In genomic region chrX:74426256-74426655, GRCm38 (mm10) we compare ENCODE assay signal across 16 mouse cellular contexts. TPM values are rescaled to one million over a fixed set of nuclear protein-coding genes. Genes with fewer than 3 reads are reported as not detected.
DNase-seq lines count a peak whose midpoint lies in the region; ATAC-seq and TF ChIP-seq lines count a peak whose summit lies in the region.
"Had no signal": no experiment of that assay in that cellular context is flagged by ENCODE, and none has a peak within 500 bp of the region (broad histone marks: within the 10 kb centered on the region; RNA-seq: fewer than 3 reads in every experiment).

No protein-coding gene starts in this region.

- no peak for ATAC-seq in liver, postnatal 0 days
- ATAC-seq: forebrain, embryonic 15.5 days had no signal

- peak overlapping the region; percentile 55 for H3K9ac ChIP-seq in liver, postnatal 0 days (replicated peaks)
- H3K9ac ChIP-seq: forebrain, embryonic 15.5 days; lung, embryonic 15.5 days; neural tube, embryonic 15.5 days had no signal

- peak; percentile 5 for DNase-seq in lung, postnatal 36 days
- no peak for DNase-seq in lung, adult 2 months
- no peak for DNase-seq in liver, postnatal 0 days
- no peak for DNase-seq in ovary, postnatal 10 days (ENCODE audit: low spot score)
- no peak for DNase-seq in layer of hippocampus, adult 9-10 months (ENCODE audit: low spot score)
- no peak for DNase-seq in thymus, postnatal 0 days (ENCODE audit: low spot score)
- DNase-seq: cerebellum, adult 2 months; gastrocnemius, postnatal 10 days; kidney, adult 8-10 months; kidney, postnatal 4 days; left cerebral cortex, postnatal 4 days had no signal

- 41% methylated on average over 1 of the region's 1 CpGs for WGBS in lung, adult 2 months
- WGBS in bone marrow, adult 2 months, result 23% methylated on average over 1 of the region's 1 CpGs
- WGBS in liver, postnatal 0 days (ENCODE audit: insufficient replicate concordance), result 15% methylated on average over 1 of the region's 1 CpGs

- H3K4me1 ChIP-seq in lung, adult 2 months (ENCODE audit: control insufficient read depth, insufficient read depth, low read length), result peaks cover 10% of the 10 kb centered on the region
- H3K4me1 ChIP-seq in bone marrow, adult 2 months (ENCODE audit: control insufficient read depth, insufficient read depth, low read length), result peaks cover 3% of the 10 kb centered on the region; the same call in 1 of the 2 replicates
- H3K4me1 ChIP-seq in liver, postnatal 0 days (ENCODE audit: insufficient read depth), result peaks cover 5% of the 10 kb centered on the region
- H3K4me1 ChIP-seq: heart, embryonic 10.5 days; lung, embryonic 15.5 days had no signal

- no peaks in the 10 kb centered on the region for H3K27me3 ChIP-seq in liver, postnatal 0 days (ENCODE audit: insufficient read depth, low read length)
- H3K27me3 ChIP-seq: forebrain, embryonic 15.5 days; lung, embryonic 15.5 days; neural tube, embryonic 15.5 days had no signal

- peak overlapping the region; percentile 80 for H3K4me2 ChIP-seq in liver, postnatal 0 days (ENCODE audit: low read depth, low read length)
- H3K4me2 ChIP-seq: forebrain, embryonic 15.5 days; lung, embryonic 15.5 days; neural tube, embryonic 15.5 days had no signal

- H3K36me3 ChIP-seq in liver, postnatal 0 days (replicated peaks; ENCODE audit: insufficient read depth, low read length), result no peaks in the 10 kb centered on the region; the same call in 1 of the 2 replicates
- H3K36me3 ChIP-seq: forebrain, embryonic 15.5 days; heart, embryonic 10.5 days; lung, embryonic 15.5 days; neural tube, embryonic 15.5 days had no signal

- no peak for TF ChIP-seq CTCF in lung, adult 2 months (IDR thresholded peaks at IDR 0.05; ENCODE audit: insufficient read depth, low read length)
- no peak for TF ChIP-seq CTCF in bone marrow, adult 2 months (IDR thresholded peaks at IDR 0.05; ENCODE audit: control insufficient read depth, insufficient read depth, low read length)
- no peak for TF ChIP-seq CTCF in liver, postnatal 0 days (IDR thresholded peaks at IDR 0.05; ENCODE audit: low read depth)

- no peak overlapping the region for H3K27ac ChIP-seq in bone marrow, adult 2 months (ENCODE audit: control insufficient read depth, insufficient read depth, low read depth, low read length, poor library complexity)
- peak overlapping the region; percentile 86 for H3K27ac ChIP-seq in liver, postnatal 0 days (ENCODE audit: low read depth)
- H3K27ac ChIP-seq: forebrain, embryonic 15.5 days; heart, embryonic 10.5 days; lung, embryonic 15.5 days; neural tube, embryonic 15.5 days had no signal

- TF ChIP-seq POLR2A in lung, adult 2 months (IDR thresholded peaks at IDR 0.05; ENCODE audit: borderline replicate concordance, extremely low read depth, low read depth, low read length), result no peak
- TF ChIP-seq POLR2A in bone marrow, adult 2 months (IDR thresholded peaks at IDR 0.05; ENCODE audit: borderline replicate concordance, control insufficient read depth, low read depth, low read length), result no peak

- TF ChIP-seq EP300 in liver, postnatal 0 days (IDR thresholded peaks at IDR 0.05; ENCODE audit: low read depth), result no peak

- H3K9me3 ChIP-seq in liver, postnatal 0 days (ENCODE audit: low read length), result no peaks in the 10 kb centered on the region
- H3K9me3 ChIP-seq: forebrain, embryonic 15.5 days; heart, embryonic 10.5 days; lung, embryonic 15.5 days; neural tube, embryonic 15.5 days had no signal

- no peak overlapping the region for H3K4me3 ChIP-seq in lung, adult 2 months (replicated peaks; ENCODE audit: extremely low read depth, low read depth, low read length)
- peak overlapping the region; percentile 59 for H3K4me3 ChIP-seq in bone marrow, adult 2 months (replicated peaks; ENCODE audit: control insufficient read depth, low read depth, low read length)
- peak overlapping the region; percentile 61 for H3K4me3 ChIP-seq in liver, postnatal 0 days (ENCODE audit: low read depth, low read length)
- H3K4me3 ChIP-seq: forebrain, embryonic 15.5 days; heart, embryonic 10.5 days; lung, embryonic 15.5 days; neural tube, embryonic 15.5 days had no signal

RNA-seq across cellular contexts. Expression of gene G6pdx, which starts 2.7 kb away (rescaled TPM):
- polyA plus RNA-seq in lung, adult 2 months (2012; rRNA removed), result 26.4 and 49.2 TPM in 2 replicates
- 20.9 and 33.4 TPM in 2 replicates for polyA plus RNA-seq in bone marrow, adult 2 months (2011; ENCODE audit: insufficient read depth, insufficient read length, low replicate concordance, missing spikeins)
- polyA plus RNA-seq in liver, postnatal 0 days (2015; fragmentation: Nextera tagmentation; extraction: Ambion mirVana), result 21.9 and 24.3 TPM in 2 replicates
- 38.7 and 43.8 TPM in 2 replicates for polyA plus RNA-seq in thymus, postnatal 0 days (2015; fragmentation: Nextera tagmentation; extraction: Ambion mirVana)

RNA-seq across cellular contexts. Expression of gene Ikbkg, which starts 33.2 kb away (rescaled TPM):
- polyA plus RNA-seq in lung, adult 2 months (2012; rRNA removed), result 15.2 and 20.2 TPM in 2 replicates
- polyA plus RNA-seq in bone marrow, adult 2 months (2011; ENCODE audit: insufficient read depth, insufficient read length, low replicate concordance, missing spikeins), result 11.6 and 11.7 TPM in 2 replicates
- 11.7 and 12.9 TPM in 2 replicates for polyA plus RNA-seq in liver, postnatal 0 days (2015; fragmentation: Nextera tagmentation; extraction: Ambion mirVana)
- polyA plus RNA-seq in thymus, postnatal 0 days (2015; fragmentation: Nextera tagmentation; extraction: Ambion mirVana), result 22.7 and 25.1 TPM in 2 replicates

RNA-seq across cellular contexts. Expression of gene Fam3a, which starts 33.2 kb away (rescaled TPM):
- polyA plus RNA-seq in lung, adult 2 months (2012; rRNA removed), result 50.9 and 53.3 TPM in 2 replicates
- 3.6 and 9.1 TPM in 2 replicates for polyA plus RNA-seq in bone marrow, adult 2 months (2011; ENCODE audit: insufficient read depth, insufficient read length, low replicate concordance, missing spikeins)
- 9.7 and 11.1 TPM in 2 replicates for polyA plus RNA-seq in liver, postnatal 0 days (2015; fragmentation: Nextera tagmentation; extraction: Ambion mirVana)
- 22.7 and 23.2 TPM in 2 replicates for polyA plus RNA-seq in thymus, postnatal 0 days (2015; fragmentation: Nextera tagmentation; extraction: Ambion mirVana)

RNA-seq across cellular contexts. Expression of gene Slc10a3, which starts 53.1 kb away (rescaled TPM):
- polyA plus RNA-seq in lung, adult 2 months (2012; rRNA removed), result 20.3 and 23.5 TPM in 2 replicates
- 2.7 TPM in 2 replicates for polyA plus RNA-seq in bone marrow, adult 2 months (2011; ENCODE audit: insufficient read depth, insufficient read length, low replicate concordance, missing spikeins)
- polyA plus RNA-seq in liver, postnatal 0 days (2015; fragmentation: Nextera tagmentation; extraction: Ambion mirVana), result 7.7 and 7.8 TPM in 2 replicates
- 19.8 and 20.1 TPM in 2 replicates for polyA plus RNA-seq in thymus, postnatal 0 days (2015; fragmentation: Nextera tagmentation; extraction: Ambion mirVana)

RNA-seq across cellular contexts. Expression of gene Ubl4a, which starts 53.2 kb away (rescaled TPM):
- 25.6 and 32.0 TPM in 2 replicates for polyA plus RNA-seq in lung, adult 2 months (2012; rRNA removed)
- 27.2 and 35.6 TPM in 2 replicates for polyA plus RNA-seq in bone marrow, adult 2 months (2011; ENCODE audit: insufficient read depth, insufficient read length, low replicate concordance, missing spikeins)
- polyA plus RNA-seq in liver, postnatal 0 days (2015; fragmentation: Nextera tagmentation; extraction: Ambion mirVana), result 38.3 TPM in 2 replicates
- polyA plus RNA-seq in thymus, postnatal 0 days (2015; fragmentation: Nextera tagmentation; extraction: Ambion mirVana), result 58.7 and 63.1 TPM in 2 replicates
